Mouse (Mus musculus) heart, embryonic 15.5 days (tissue): ENCODE measurements around the gene Socs2. TPM values are rescaled to one million over a fixed set of nuclear protein-coding genes. Genes with fewer than 3 reads are reported as not detected.

Experiments used
- ATAC-seq: fragments of 200-750 bp; cut with Nextera tagmentation; replicated peaks from 2 replicates; pipeline ENCODE4 v1.8.0; 2017; ENCODE audit warnings: low read depth, moderate TSS enrichment; ENCODE audit not compliant: insufficient number of reproducible peaks, insufficient read depth, low FRiP score
- H3K27ac ChIP-seq: fragments of 300-500 bp; sonication (generic); 2 replicates; pipeline ENCODE4 v1.5.1; 2015; ENCODE audit warnings: mild to moderate bottlenecking, inconsistent platforms
- H3K27me3 ChIP-seq: fragments of 300-500 bp; sonication (generic); 2 replicates; pipeline ENCODE4 v1.6.1; 2015; ENCODE audit warnings: inconsistent platforms
- H3K36me3 ChIP-seq: fragments of 300-500 bp; sonication (generic); 2 replicates; pipeline ENCODE4 v1.6.1; 2015; ENCODE audit warnings: mild to moderate bottlenecking, inconsistent platforms
- H3K4me1 ChIP-seq: fragments of 300-500 bp; sonication (generic); replicated peaks from 2 replicates; pipeline ENCODE4 v1.6.1; 2015; ENCODE audit warnings: inconsistent platforms
- H3K4me2 ChIP-seq: fragments of 300-500 bp; sonication (generic); 2 replicates; pipeline ENCODE4 v1.6.1; 2015; ENCODE audit warnings: inconsistent platforms, mild to moderate bottlenecking, moderate library complexity
- H3K4me3 ChIP-seq: fragments of 300-500 bp; sonication (generic); 2 replicates; pipeline ENCODE4 v1.5.1; 2015; ENCODE audit warnings: mild to moderate bottlenecking, inconsistent platforms
- H3K9ac ChIP-seq: fragments of 300-500 bp; sonication (generic); 2 replicates; pipeline ENCODE4 v1.6.1; 2015; ENCODE audit warnings: mild to moderate bottlenecking, inconsistent platforms
- H3K9me3 ChIP-seq: fragments of 300-500 bp; sonication (generic); replicated peaks from 2 replicates; pipeline ENCODE4 v1.6.1; 2016; ENCODE audit warnings: inconsistent platforms
- WGBS: fragments of 180-500 bp; shearing (Covaris S2); methylation state at CpG from one replicate; pipeline ENCODE4 v1.1.7; 2015; ENCODE audit warnings: mixed read lengths; 5-methylcytosine and 5-hydroxymethylcytosine counted together
- polyA plus RNA-seq: library from polyadenylated mRNA; unstranded; fragments of >200 nt; fragmentation: Nextera tagmentation; extraction: Ambion mirVana; gene quantifications from 2 replicates; pipeline ENCODE4 v1.2.1, GENCODE M21; 2015

The Socs2 gene
- polyA plus RNA-seq, 1 experiment from 2014 or later = 43.1 TPM

- no peak for ATAC-seq
- H3K4me3 ChIP-seq = no peak overlapping the region
- WGBS = 81% methylated on average over 12 of the region's 12 CpGs
- H3K4me2 ChIP-seq = no peak overlapping the region
- no peaks in the 10 kb centered on the region for H3K36me3 ChIP-seq
- no peak overlapping the region for H3K27ac ChIP-seq
- no peaks in the 10 kb centered on the region for H3K27me3 ChIP-seq
- no peaks in the 10 kb centered on the region for H3K4me1 ChIP-seq
- no peak overlapping the region for H3K9ac ChIP-seq
- H3K9me3 ChIP-seq = no peaks in the 10 kb centered on the region
Observed at GRCm38 (mm10) chr10:95361260-95361841, 55.6 kb downstream of the Socs2 start.

- H3K4me2 ChIP-seq = no peak overlapping the region
- H3K4me1 ChIP-seq = no peaks in the 10 kb centered on the region
- no peaks in the 10 kb centered on the region for H3K36me3 ChIP-seq
- no peak overlapping the region for H3K4me3 ChIP-seq
- 84% methylated on average over 5 of the region's 5 CpGs for WGBS
- H3K27ac ChIP-seq = no peak overlapping the region
- H3K9me3 ChIP-seq = no peaks in the 10 kb centered on the region
- H3K9ac ChIP-seq = no peak overlapping the region
- no peaks in the 10 kb centered on the region for H3K27me3 ChIP-seq
- ATAC-seq = no peak
Observed at GRCm38 (mm10) chr10:95360048-95360447, 56.9 kb downstream of the Socs2 start.

DNA sequence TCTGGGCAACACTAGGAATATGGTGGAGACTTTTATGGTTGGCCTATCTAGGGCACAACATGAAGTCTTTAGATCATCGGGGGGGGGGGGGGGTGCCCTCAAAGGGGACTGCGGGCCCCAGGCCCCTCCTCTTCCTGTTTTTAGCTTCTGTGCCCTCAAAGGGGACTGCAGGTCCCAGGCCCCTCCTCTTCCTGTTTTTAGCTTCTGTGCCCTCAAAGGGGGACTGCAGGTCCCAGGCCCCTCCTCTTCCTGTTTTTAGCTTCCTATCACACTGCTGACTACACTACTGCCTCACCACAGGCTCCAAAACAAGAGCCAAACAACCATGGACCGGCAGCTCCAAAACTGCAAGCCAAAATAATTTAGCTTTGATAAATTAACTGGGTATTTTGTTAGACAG lies 59.3 kb downstream of the Socs2 start:
- no peak for ATAC-seq
- Histone ChIP-seq H3K4me2 (no peak overlapping the region), H3K9ac (no peak overlapping the region), H3K9me3 (no peaks in the 10 kb centered on the region), H3K4me1 (no peaks in the 10 kb centered on the region), H3K27me3 (no peaks in the 10 kb centered on the region), H3K36me3 (no peaks in the 10 kb centered on the region), H3K4me3 (no peak overlapping the region), H3K27ac (no peak overlapping the region)
- 86% methylated on average over 3 of the region's 3 CpGs for WGBS

DNA sequence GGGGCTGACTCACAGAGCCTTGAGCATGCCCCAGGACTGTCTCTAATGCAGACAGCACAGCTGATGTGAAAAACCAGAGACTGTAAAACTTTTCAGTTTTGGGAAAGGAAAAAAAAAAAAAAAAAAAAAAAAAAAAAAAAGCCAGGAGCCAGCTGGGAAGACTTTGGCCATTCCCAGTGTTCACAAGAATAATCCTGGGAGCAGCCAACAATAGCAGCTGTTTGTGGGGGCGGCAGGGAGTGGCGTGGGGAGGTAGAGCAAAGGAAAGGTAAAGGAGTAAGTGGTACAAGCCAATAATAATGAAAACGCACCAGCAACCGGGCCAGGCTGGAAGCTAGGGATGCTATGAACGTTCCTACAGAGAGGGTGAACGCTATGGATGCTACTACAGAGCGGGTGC lies 60.3 kb downstream of the Socs2 start:
- H3K4me2 ChIP-seq = no peak overlapping the region
- H3K27me3 ChIP-seq = no peaks in the 10 kb centered on the region
- no peak overlapping the region for H3K9ac ChIP-seq
- no peak for ATAC-seq
- no peaks in the 10 kb centered on the region for H3K9me3 ChIP-seq
- H3K36me3 ChIP-seq = no peaks in the 10 kb centered on the region
- 75% methylated on average over 7 of the region's 7 CpGs for WGBS
- no peaks in the 10 kb centered on the region for H3K4me1 ChIP-seq
- no peak overlapping the region for H3K4me3 ChIP-seq
- no peak overlapping the region for H3K27ac ChIP-seq

DNA sequence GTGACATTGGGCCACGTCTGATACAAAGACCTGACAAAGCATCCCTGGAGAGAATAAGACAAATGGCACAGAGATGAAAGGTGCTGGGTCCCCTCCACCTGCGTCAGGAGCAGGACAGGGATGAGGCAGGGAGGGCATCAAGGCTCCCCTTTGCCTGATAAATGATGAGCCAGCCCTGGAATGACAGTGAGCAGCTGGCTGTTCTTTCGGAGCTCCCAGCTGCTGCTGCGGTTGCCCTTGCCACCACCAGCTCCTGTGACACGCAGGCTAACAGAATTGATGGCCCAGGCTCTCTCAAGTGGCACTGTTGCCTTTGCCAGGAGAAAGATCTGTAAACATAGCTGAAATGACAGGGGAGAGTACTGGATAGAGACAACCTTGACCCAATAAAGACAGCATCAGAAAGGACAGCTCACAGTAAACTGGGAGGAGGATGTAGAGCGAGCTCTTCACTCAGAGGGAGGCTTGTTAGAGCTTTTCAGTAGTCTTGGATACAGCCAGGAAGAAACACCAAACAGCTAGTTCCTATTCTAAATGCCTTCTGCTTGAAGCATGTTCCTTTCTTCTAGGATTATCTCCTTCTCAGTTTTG lies 61.2 kb downstream of the Socs2 start:
- 36% methylated on average over 6 of the region's 6 CpGs for WGBS
- no peak for ATAC-seq
- no peaks in the 10 kb centered on the region for H3K36me3 ChIP-seq
- H3K27ac ChIP-seq = no peak overlapping the region
- no peaks in the 10 kb centered on the region for H3K9me3 ChIP-seq
- H3K9ac ChIP-seq = no peak overlapping the region
- no peaks in the 10 kb centered on the region for H3K27me3 ChIP-seq
- no peak overlapping the region for H3K4me3 ChIP-seq
- no peak overlapping the region for H3K4me2 ChIP-seq
- no peaks in the 10 kb centered on the region for H3K4me1 ChIP-seq

DNA sequence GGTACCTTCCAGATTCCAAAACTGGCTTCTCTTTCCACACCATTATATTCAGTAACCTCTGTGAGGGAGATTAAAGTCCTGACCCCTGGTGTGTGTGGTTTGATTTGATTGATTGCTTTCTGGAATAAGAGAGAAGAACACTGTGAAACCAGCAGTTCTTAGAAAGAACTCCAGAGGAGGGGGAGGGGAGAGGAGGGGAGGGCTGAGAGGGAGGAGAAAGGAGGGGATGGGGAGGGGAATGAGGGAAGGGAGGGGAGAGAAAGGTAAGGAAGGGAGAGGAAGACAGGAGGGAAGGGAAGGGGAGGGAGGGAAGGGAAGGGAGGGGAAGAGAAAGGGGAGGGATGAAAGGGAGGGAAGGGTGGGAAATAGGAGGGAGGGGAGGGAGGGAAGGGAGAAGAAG lies 62.3 kb downstream of the Socs2 start:
- no peaks in the 10 kb centered on the region for H3K4me1 ChIP-seq
- H3K27me3 ChIP-seq = no peaks in the 10 kb centered on the region
- ATAC-seq = no peak
- H3K9me3 ChIP-seq = no peaks in the 10 kb centered on the region
- H3K4me3 ChIP-seq = no peak overlapping the region
- no peak overlapping the region for H3K9ac ChIP-seq
- H3K4me2 ChIP-seq = no peak overlapping the region
- no peaks in the 10 kb centered on the region for H3K36me3 ChIP-seq
- no peak overlapping the region for H3K27ac ChIP-seq

GRCm38 (mm10) chr10:95354047-95354446 lies 62.9 kb downstream of the Socs2 start:
- 85% methylated on average over 6 of the region's 6 CpGs for WGBS
- Histone ChIP-seq H3K27ac (no peak overlapping the region), H3K4me3 (no peak overlapping the region)

DNA sequence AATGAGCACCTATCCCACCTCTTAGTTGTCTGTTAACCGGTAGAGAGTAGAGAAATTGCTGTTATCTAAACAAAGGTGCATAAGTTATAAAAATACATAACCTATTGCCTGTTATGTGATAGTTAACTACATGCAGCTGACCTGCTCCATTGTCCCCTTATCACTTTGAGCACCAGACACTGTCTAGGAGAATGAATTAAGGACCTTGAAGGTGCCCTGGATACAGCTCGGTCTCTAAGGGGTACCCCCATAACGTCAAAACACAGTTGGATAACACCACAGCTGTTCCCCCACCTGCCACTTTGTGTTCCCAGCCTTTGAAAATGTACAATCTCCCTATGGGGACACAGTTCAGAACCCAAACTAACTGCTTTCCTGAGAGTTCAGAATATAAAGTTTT lies 68.5 kb downstream of the Socs2 start:
- Histone ChIP-seq H3K36me3 (no peaks in the 10 kb centered on the region), H3K9ac (no peak overlapping the region), H3K9me3 (no peaks in the 10 kb centered on the region), H3K4me1 (no peaks in the 10 kb centered on the region), H3K4me2 (no peak overlapping the region), H3K4me3 (no peak overlapping the region), H3K27ac (no peak overlapping the region), H3K27me3 (no peaks in the 10 kb centered on the region)
- WGBS = 55% methylated on average over 3 of the region's 3 CpGs
- no peak for ATAC-seq

More at GRCm38 (mm10) chr10:95354047-95354446, 62.9 kb downstream of the Socs2 start:
- H3K9me3 ChIP-seq = no peaks in the 10 kb centered on the region
- no peak overlapping the region for H3K9ac ChIP-seq
- H3K36me3 ChIP-seq = no peaks in the 10 kb centered on the region
- no peaks in the 10 kb centered on the region for H3K4me1 ChIP-seq
- no peak overlapping the region for H3K4me2 ChIP-seq
- no peak for ATAC-seq
- no peaks in the 10 kb centered on the region for H3K27me3 ChIP-seq

DNA sequence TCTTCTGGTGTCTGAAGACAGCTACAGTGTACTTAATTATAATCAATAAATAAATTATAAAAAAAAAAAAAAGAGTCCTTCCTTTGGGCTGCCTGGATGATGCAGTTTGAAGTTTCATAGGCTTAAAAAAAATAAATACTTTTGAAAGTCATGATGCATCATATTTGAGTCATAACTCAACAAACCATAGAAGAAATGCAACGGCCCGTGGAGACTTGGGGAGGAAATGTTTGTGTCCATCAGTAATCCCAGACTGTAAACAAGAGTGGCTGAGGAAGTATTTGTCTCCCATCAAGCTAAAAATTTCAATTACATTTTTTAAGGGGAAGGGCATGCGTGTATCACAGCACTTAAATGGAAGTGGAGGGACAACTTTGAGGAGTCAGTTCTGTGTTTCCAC lies 69.2 kb downstream of the Socs2 start:
- Histone ChIP-seq H3K36me3 (no peaks in the 10 kb centered on the region), H3K27me3 (no peaks in the 10 kb centered on the region), H3K9me3 (no peaks in the 10 kb centered on the region), H3K27ac (no peak overlapping the region), H3K4me3 (no peak overlapping the region), H3K9ac (no peak overlapping the region), H3K4me1 (no peaks in the 10 kb centered on the region), H3K4me2 (no peak overlapping the region)
- no peak for ATAC-seq
- 90% methylated on average over 3 of the region's 3 CpGs for WGBS

DNA sequence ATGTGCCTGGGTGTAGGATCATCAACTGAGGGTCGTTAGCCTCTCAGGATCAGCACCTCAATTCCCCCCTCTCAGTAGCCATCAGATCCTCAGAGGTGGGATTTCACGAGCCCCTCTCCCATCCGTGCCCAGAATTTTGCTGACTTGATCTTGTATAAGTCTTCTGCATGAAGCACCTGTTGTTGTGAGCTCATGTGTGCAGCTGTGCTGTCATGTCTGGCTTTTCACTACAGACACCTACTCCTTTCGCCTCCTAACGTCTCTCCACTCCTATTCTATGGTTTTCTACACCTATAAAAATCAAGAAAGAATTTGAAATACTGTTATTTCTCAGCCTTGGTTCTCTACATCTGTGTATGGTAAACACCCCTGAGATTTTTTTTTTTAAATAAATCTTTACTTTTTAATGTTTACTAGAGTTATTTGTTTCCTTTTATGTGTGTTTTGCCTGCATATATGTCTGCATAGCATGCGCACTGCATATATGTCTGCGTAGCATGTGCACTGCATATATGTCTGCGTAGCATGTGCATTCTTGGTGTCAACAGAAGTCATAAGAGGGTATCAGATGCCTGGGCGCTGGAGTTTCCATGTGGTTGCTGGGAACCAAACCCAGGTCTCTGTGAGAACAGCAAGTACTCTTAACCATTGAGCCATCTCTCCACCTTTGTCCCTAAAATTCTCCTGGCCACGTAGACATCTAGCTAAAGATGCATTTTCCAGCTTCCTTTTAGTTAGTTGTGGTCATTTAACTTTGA lies 74.0 kb downstream of the Socs2 start:
- H3K27me3 ChIP-seq = no peaks in the 10 kb centered on the region

DNA sequence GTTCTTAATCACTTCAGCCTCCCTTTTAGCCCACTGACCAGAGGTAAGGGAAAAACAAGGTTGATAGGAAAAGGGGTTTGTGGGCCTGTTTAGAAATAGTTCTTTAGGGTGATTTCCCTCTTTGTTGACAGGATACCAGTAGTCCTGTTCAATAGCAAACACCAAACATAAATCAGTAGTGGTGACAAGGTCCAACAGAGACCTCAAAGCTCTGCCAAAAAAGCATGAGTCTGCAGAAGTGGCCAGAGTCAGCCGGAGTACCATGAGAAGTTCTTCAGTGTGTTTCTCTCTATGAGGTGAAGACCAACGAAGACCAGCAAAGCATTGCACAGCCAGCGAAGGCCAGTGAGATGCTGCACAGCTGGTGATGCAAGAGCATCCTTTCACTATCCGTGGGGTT lies 76.3 kb downstream of the Socs2 start:
- H3K4me1 ChIP-seq = peaks cover 10% of the 10 kb centered on the region
- 87% methylated on average over 4 of the region's 4 CpGs for WGBS
- no peak for ATAC-seq
- H3K27ac ChIP-seq = no peak overlapping the region
- H3K9ac ChIP-seq = no peak overlapping the region
- H3K27me3 ChIP-seq = no peaks in the 10 kb centered on the region
- no peak overlapping the region for H3K4me2 ChIP-seq
- no peak overlapping the region for H3K4me3 ChIP-seq
- H3K9me3 ChIP-seq = no peaks in the 10 kb centered on the region
- H3K36me3 ChIP-seq = no peaks in the 10 kb centered on the region

More for the DNA sequence above, 74.0 kb downstream of the Socs2 start:
- Histone ChIP-seq H3K4me2 (no peak overlapping the region), H3K4me1 (no peaks in the 10 kb centered on the region), H3K9ac (no peak overlapping the region), H3K36me3 (no peaks in the 10 kb centered on the region), H3K4me3 (no peak overlapping the region), H3K27ac (no peak overlapping the region), H3K9me3 (no peaks in the 10 kb centered on the region)
- ATAC-seq = no peak
- WGBS = 80% methylated on average over 10 of the region's 10 CpGs

GRCm38 (mm10) chr10:95337589-95337988 lies 79.4 kb downstream of the Socs2 start:
- 74% methylated on average over 5 of the region's 5 CpGs for WGBS

More at GRCm38 (mm10) chr10:95337589-95337988, 79.4 kb downstream of the Socs2 start:
- Histone ChIP-seq H3K36me3 (no peaks in the 10 kb centered on the region), H3K9ac (no peak overlapping the region), H3K4me1 (peaks cover 10% of the 10 kb centered on the region), H3K4me3 (no peak overlapping the region), H3K4me2 (no peak overlapping the region), H3K27me3 (no peaks in the 10 kb centered on the region), H3K9me3 (no peaks in the 10 kb centered on the region), H3K27ac (no peak overlapping the region)
- ATAC-seq = no peak
